Mouse (Mus musculus) heart, postnatal 10 days (tissue): ENCODE measurements at regions not wholly inside any gene's neighbourhood (a gene's known extent, or its start where the extent isn't known, plus 50 kb on each side); places are given as distances from the start of the nearest gene placed in this dataset.

Experiments
- DNase-seq, 2 experiments: peaks; one replicate each; pipeline ENCODE4 v3.0.0; 2021
- intact Hi-C: fragments of 180-260 bp; cut with DNase I; formaldehyde crosslinking; loops from one replicate; pipeline ENCODE4 v1.15.1; 2025

GRCm38 (mm10) chr17:9774740-9775629 is 105.5 kb upstream of the Pabpc6 start:
- intact Hi-C loops = no loop called here
- peak in 1 of 2 experiments; percentile 48 for DNase-seq

DNA sequence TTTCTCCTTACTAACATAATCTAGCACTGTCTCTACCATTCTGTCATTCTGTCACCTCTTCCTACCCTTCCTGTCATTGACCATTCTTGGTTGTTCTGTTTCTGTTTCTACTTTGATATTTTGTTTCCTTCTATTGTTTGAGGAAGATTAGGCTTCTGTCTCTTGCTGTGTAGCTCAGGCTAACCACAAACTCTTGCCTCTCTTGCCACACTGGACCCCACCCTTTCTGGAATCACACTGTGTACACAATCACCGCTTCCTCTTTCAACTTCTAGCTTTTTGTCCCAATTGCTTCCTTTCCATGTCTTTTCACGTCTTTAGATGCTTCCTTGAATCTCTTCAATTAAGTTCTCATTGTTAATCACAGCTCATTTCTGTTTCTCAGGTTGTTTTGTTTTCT is 104.2 kb upstream of the Pabpc6 start:
- DNase-seq = no peak
- intact Hi-C loops = no loop called here

GRCm38 (mm10) chr17:9768275-9768674 is 98.8 kb upstream of the Pabpc6 start:
- peak; percentile 52 to 63 for DNase-seq

DNA sequence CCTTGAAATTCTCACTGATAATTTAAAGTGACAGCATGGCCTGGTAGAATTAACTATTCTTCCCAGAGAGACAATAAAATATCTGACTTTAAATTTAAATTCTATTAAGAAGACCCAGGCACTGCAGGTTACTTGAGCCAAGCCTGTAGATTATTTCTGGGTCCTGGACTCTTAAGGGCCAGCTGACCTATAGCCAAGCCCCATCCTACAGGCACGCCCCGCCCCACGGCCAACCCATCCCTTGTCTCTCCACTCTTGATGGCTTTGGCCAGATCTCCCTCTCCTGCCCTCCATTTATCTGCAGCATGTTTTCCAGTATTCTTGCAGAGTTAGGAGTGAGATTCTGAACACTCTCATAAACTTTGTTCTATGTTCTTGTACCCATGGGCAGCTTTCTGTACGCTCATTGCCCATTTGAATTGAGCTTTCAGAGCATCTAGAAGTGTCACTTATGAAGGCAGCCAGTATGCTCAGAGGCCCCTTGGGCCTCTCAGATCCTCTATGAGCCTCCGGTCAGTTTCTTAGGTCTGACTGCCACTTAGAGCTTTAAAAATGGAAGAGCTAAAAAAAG is 96.2 kb upstream of the Pabpc6 start:
- intact Hi-C loops = loop anchor here (2.0 to 5.0 kb wide), 3 partner anchors 82 to 329 kb away; no protein-coding TSS in a partner anchor
- peak in 1 of 2 experiments; percentile 13 for DNase-seq

More at GRCm38 (mm10) chr17:9768275-9768674, 98.8 kb upstream of the Pabpc6 start:
- intact Hi-C loops = loop anchor here (5.0 kb wide), 1 partner anchor 79 kb away; no protein-coding TSS in a partner anchor

GRCm38 (mm10) chr17:9764701-9765359 is 95.3 kb upstream of the Pabpc6 start:
- DNase-seq = peak; percentile 63
- intact Hi-C loops = loop anchor here (2.0 to 5.0 kb wide), 3 partner anchors 82 to 330 kb away; no protein-coding TSS in a partner anchor

DNA sequence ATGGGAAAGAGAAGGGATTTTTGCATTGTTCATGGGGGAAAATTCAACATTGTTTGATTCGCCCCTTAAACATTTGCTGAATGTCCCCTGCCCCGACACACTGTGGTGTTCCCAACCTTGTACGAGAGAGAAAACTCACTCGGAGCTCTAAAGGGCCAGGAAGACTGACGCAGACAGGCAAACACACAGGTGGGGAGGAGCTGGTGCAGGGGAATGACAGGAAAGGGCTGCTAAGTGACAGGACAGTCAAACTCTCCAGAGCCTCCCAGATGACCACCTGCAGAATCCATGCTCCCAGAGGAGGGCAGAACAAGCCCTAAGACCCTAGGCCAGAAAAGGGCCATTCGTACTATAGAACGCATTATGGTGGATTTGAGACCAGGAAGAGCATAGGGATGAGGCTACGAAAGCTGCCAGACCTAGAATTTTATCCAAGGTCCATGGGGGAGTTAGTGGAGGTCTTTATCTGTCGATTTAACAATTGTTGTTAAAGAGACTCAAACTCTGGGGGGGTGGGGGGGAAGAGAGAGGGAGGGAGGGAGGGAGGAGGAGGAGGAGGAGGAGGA is 94.6 kb upstream of the Pabpc6 start:
- DNase-seq = peak in 1 of 2 experiments; percentile 36
- intact Hi-C loops = loop anchor here (2.0 kb wide), 2 partner anchors 275 to 331 kb away; no protein-coding TSS in a partner anchor

DNA sequence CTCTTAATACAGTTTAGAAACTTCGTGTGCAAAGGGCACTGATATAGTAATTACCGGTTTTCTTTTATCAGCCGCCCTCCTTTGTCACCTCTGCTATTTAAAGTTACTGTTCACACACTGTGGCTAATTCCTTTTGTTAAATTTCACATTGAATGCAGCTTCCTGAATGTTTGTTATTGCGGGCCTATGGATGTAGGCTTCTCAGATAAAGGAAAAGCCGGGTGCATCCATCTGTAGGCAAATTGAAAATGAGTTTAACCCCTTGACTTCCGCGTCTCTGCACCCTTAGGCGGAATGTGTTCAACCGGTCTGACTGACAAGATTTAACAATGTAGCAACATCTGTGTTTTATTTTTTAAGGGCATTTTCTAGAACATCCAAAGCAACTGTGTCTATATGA is 93.6 kb upstream of the Pabpc6 start:
- intact Hi-C loops = no loop called here

DNA sequence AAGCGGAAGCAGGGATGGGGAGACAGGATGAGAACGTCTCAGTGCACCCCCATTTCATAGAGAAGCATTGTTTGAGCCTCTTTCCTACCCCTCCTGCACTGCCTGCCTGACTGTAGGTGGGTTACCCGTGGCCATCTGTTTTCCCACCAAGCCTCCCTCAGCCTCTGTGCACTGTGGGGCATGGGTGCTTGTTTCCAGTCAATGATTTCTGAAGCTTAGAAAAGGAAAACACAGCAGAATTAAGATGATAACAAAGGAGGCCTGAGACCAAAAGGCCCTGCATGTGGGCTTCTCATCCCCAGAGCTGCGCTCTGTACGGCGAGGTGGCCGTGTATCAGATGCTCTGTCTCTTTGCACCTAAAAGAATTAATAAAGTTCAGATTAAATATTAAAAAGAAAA is 92.9 kb upstream of the Pabpc6 start:
- intact Hi-C loops = no loop called here

More for the DNA sequence above, 93.6 kb upstream of the Pabpc6 start:
- peak in 1 of 2 experiments; percentile 10 for DNase-seq

DNA sequence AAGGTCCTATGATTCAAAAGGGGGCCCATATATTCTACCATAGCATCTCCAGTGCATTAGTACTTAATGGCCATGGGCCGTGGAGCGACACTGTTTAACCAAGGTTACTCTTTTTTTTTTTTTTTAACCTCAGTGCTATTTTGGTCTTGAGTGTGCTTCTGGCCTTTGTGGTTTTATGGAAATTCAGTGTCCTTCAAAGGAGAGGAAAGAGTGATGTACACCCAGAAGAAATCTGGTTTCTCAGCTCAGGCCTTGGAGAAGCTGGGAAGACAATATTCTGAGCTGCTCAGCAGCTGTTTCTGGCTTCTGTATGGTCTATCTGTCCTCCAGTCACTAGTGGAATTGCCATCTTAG is 91.2 kb upstream of the Pabpc6 start:
- intact Hi-C loops = loop anchor here (1.0 kb wide), 1 partner anchor 134 kb away; no protein-coding TSS in a partner anchor
- peak in 1 of 2 experiments; percentile 38 for DNase-seq

More for the DNA sequence above, 92.9 kb upstream of the Pabpc6 start:
- DNase-seq = no peak

DNA sequence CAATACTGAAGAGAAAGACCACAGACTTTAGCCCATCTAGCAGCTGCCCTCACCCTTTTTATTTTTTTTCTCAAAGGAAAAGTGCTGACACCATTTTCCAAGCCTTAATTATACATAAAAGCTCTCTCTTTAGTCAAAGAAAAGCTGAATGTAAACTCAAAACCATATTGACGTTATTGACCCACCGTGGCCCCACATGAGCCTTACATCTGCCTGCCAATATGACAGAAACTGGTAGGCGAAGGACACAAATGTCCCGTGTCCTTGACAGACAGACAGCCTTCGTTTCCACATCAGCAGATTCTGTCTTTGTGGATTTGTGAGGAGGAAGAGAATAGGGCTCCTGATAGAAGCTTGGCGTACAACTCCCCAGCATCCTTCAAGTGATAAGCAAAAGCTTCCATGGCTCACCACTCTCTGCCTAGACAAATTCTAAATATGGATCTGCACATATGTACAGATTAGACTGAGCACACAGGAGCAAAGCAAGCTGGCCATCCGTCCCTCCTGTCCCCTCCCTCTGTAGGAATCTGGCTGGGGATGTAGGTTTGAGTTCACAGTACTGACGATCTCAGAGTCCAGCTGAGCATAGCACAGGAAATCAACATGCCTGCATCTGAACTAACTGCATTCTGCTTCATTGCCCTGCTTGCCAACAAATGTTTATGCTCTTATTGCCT is 90.6 kb upstream of the Pabpc6 start:
- intact Hi-C loops = loop anchor here (1.0 kb wide), 1 partner anchor 134 kb away; no protein-coding TSS in a partner anchor
- DNase-seq = peak in 1 of 2 experiments; percentile 41

GRCm38 (mm10) chr17:9759421-9759852 is 89.9 kb upstream of the Pabpc6 start:
- intact Hi-C loops = loop anchor here (2.0 to 10.0 kb wide), 6 partner anchors 337 to 1305 kb away; no protein-coding TSS in a partner anchor
- peak; percentile 70 to 76 for DNase-seq

DNA sequence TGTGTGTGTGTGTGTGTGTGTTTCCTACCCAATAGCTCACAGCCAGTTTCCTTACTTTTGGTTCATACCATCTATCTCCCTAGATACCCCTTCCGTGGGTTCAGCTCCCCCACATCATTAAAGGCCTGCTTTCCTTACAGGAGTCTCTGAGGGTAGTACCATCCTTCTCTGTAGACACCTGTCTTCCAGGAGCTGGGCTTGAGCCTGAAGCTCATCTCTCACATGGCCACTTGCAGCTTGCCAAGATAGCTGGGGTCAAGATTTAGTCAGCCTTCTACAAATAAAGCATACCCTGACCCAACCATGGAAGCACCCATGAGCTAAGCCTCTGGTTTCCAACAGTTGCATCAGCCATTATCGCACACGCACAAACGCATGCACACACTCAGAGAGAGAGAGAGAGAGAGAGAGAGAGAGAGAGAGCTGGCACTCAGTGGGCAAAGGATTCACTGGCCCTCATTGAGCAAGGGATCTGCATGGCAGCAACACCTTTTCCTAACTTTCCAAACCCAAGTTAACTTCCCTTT is 88.3 kb upstream of the Pabpc6 start:
- DNase-seq = peak in 1 of 2 experiments; percentile 3
- intact Hi-C loops = loop anchor here (2.0 to 10.0 kb wide), 10 partner anchors 283 to 1307 kb away; no protein-coding TSS in a partner anchor

DNA sequence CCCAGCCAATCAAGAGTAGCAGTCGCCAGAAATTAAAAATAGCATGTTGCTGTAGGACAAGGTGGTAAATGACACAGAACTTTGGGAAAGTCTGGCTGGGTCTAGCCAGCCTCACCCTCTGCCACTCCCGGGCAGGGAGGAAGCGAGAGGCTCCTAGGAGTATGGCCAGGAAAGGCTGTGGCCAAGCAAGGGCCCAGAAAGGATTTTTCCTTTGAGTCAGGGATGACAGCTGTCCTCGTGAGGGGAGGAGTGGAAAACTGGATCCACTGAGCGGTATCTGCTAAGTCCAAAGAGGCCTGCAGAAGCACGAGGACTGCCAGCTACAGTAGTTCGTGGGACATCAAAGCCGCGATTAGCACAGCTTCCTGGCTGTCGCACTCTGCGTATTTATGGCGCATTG is 87.2 kb upstream of the Pabpc6 start:
- DNase-seq = peak; percentile 78 to 84
- intact Hi-C loops = loop anchor here (2.0 to 10.0 kb wide), 9 partner anchors 284 to 1308 kb away; no protein-coding TSS in a partner anchor

- intact Hi-C loops = loop anchor here (2.0 to 10.0 kb wide), 9 partner anchors 285 to 1309 kb away; no protein-coding TSS in a partner anchor
- DNase-seq = peak; percentile 82 to 91
Measured at GRCm38 (mm10) chr17:9756196-9756595, 86.7 kb upstream of the Pabpc6 start.

DNA sequence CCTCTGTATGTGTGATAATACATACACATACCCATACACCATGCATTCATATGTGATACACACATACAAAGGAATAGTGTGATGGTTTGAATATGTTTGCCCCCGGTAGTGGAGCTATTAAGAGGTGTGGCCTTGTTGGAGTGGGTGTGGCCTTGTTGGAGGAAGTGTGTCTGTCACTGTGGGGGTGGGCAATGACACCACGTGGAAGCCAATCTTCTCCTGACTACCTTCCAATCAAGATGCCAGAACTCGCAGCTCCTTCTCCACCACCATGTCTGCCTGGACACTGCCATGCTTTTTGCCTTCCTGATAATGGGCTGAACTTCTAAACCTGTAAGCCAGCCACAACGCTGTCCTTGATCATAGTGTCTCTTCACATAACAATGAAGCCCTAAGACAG is 86.1 kb upstream of the Pabpc6 start:
- DNase-seq = no peak
- intact Hi-C loops = loop anchor here (5.0 to 10.0 kb wide), 5 partner anchors 371 to 1309 kb away; no protein-coding TSS in a partner anchor

- peak in 1 of 2 experiments; percentile 11 for DNase-seq
- intact Hi-C loops = loop anchor here (5.0 to 10.0 kb wide), 5 partner anchors 370 to 1310 kb away; no protein-coding TSS in a partner anchor
Measured at GRCm38 (mm10) chr17:9754884-9755405, 85.4 kb upstream of the Pabpc6 start.

GRCm38 (mm10) chr17:9752848-9753247 is 83.3 kb upstream of the Pabpc6 start:
- intact Hi-C loops = loop anchor here (10.0 kb wide), 3 partner anchors 368 to 1312 kb away; no protein-coding TSS in a partner anchor
- DNase-seq = no peak

DNA sequence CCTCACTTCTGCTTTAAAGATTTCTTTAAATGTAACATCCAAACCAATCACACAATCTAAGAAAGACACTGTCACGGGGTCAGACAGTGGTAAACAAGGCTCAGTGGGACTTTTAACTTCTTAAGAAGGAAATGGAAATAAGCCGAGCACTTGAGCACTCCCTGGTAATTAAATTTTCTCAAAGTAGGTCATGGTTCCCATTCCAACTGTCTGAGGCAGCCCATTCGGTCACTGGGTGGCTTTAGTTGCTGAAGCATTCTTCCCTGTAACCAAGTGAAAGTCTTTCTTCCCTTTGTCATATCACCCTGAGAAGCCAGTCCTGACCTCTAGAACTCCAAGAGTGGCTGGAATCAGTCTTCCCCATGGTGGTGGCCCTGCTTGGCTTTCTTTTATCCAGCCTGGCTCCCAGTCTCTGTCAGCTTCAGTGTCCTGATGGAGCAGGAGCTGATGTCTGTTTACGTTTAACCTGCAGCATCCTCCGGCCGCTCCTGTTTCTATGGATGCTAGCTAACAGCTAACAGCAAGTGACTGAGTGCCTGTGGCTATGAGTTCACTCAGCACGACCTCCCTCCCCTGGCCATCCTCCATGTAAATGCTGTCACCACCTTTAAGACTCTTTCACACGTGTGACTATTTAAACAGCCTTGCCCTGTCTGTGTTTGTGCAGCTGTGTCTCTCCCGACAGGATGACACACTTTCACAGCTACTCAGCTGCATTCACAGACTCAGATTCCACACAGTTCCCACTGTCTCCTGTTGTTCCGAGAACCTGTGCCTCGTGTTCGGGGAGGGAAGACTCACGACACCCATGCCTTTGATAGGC is 82.0 kb upstream of the Pabpc6 start:
- intact Hi-C loops = loop anchor here (10.0 kb wide), 3 partner anchors 367 to 1313 kb away; no protein-coding TSS in a partner anchor
- peak in 1 of 2 experiments; percentile 19 for DNase-seq
